Mouse (Mus musculus) spleen, adult 18-20 months (tissue): Measurements from ENCODE around the gene Tulp4.
"Not testable (repeated sequence)": the region's sequence is repeated elsewhere in the genome, so short reads cannot be mapped to it uniquely, and the experiment has no call there.

ENCODE experiments used
- DNase-seq, 2 experiments: peaks; one replicate each; pipeline ENCODE4 v3.0.0; 2022; ENCODE audit warnings: mixed read lengths in 2 of 2

Tulp4 gene

DNA sequence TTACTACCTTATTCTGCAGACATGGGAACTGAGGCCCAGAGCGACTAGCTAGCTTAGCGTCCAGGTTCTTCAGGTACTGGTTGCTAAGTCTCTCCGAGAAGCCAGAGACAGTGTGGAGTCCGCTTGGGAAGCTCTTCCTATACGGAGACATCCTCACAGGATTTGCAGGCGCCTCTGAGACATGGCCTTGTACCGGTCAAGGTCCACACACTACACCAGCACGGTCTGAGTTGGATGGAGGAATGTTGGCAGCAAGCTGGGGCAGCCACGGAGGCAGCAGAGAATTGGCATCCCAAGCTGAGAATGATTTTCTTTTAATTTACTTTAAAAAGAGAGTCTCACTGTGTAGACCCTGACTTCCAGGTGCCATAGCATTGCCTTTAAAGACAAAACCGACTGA is 176.9 kb downstream of the Tulp4 start:
- not testable (repeated sequence) for DNase-seq

- not testable (repeated sequence) for DNase-seq
Observed at GRCm38 (mm10) chr17:6286169-6286568, 179.9 kb downstream of the Tulp4 start.

- DNase-seq: not testable (repeated sequence)
Observed at GRCm38 (mm10) chr17:6289045-6289444, 182.8 kb downstream of the Tulp4 start.

- not testable (repeated sequence) for DNase-seq
Observed at GRCm38 (mm10) chr17:6293882-6294281, 187.6 kb downstream of the Tulp4 start.

DNA sequence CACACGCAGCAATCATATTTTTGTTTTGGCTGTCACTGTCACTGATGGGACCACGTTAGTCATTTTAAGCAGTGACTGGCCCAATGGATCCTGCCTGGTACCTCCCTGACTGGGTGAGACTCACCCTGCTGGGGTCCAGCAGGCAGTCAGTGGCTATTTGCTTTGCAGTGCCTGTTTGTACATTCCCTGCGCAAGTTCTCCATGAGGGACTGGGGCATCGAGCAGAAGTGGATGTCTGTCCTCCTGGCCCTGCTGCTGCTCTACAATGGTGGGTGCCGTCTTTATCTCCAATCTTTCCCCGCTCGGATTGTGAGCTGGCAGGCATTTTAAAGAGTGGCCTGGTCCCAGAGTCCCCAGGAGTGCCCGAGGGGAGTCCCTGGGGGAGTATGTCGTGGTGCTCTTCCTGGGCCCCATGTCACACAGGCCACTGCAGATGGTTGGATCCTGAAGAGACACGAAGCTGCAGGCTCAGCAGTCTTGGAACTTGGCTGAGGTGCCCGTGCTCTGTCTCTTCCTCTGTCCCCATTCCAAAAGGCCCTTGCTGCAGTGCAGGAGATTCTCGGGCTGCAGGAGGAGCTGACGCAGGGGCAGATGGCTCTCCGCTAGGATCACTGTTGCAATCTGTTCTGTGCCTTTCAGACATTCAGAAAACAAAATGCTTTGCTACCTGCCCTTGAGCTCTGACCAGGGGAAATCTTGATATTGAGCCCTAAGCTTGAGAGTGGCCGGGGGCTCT is 191.0 kb downstream of the Tulp4 start:
- not testable (repeated sequence) for DNase-seq

- DNase-seq: not testable (repeated sequence)
Observed at GRCm38 (mm10) chr17:6300190-6300863, 194.1 kb downstream of the Tulp4 start.
